Mouse (Mus musculus) liver, postnatal 0 days (tissue): ENCODE results near the gene Teddm3.

Experiments used
- CTCF ChIP-seq: sonication (generic); IDR thresholded peaks from 2 replicates; pipeline ENCODE4 v1.5.1; 2016; ENCODE audit warnings: antibody characterized with exemption, low read depth
- EP300 ChIP-seq: IDR thresholded peaks from 2 replicates; pipeline ENCODE4 v1.6.1; 2016; ENCODE audit warnings: antibody characterized with exemption, low read depth, mild to moderate bottlenecking

DNA sequence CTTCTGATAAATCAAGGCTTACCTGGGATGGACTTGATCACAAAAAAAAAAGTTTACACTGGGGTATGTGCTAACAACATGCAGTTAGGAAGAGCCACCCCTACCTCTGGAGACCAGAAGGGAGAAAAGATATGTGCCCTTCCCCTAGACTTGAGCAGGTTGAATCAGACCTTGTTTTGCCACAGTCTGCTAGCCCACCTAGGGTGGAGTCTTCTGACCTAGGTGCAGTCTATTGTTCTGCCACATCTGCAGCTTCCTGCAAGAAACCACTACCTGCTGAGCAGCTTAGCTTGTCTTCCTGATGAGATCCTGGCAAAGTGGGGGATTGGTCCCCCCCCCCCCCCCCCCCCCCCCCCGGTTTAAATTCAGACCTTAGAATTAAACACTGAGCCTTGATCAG is 21.4 kb upstream of the Teddm3 start:
- TF ChIP-seq EP300 (no peak), CTCF (no peak)
